Mouse (Mus musculus) erythroblast, adult 5-6 weeks (primary cell): ENCODE results near the gene Micu1. TPM values are rescaled to one million over a fixed set of nuclear protein-coding genes. Genes with fewer than 3 reads are reported as not detected.
"Not testable (repeated sequence)": the region's sequence is repeated elsewhere in the genome, so short reads cannot be mapped to it uniquely, and the experiment has no call there.

Experiments used
- ATAC-seq: replicated peaks from 2 replicates; pipeline ENCODE4 v1.8.0; 2016; ENCODE audit warnings: moderate number of reproducible peaks, mild to moderate bottlenecking, moderate TSS enrichment, inconsistent platforms; ENCODE audit not compliant: poor library complexity, low FRiP score, severe bottlenecking
- total RNA-seq, 2 experiments: library from RNA; stranded (forward) in 1 of 2; stranded (reverse) in 1 of 2; fragments of 150-400 nt in 1 of 2; fragments of 200-764, 138-1000 nt in 1 of 2; gene quantifications; 2 replicates each; pipeline versions ENCODE4 v1.2.3 to v1.2.4; 2015 to 2017; ENCODE audit warnings: low replicate concordance in 2 of 2

Gene Micu1
- total RNA-seq, 2 experiments from 2014 or later, result 59.9 to 62.8 TPM

GRCm38 (mm10) chr10:59835301-59836155 lies 133.3 kb downstream of the Micu1 start:
- ATAC-seq, result no peak

- no peak for ATAC-seq
These were observed 135.2 kb downstream of the Micu1 start for GRCm38 (mm10) chr10:59837490-59837889.

- no peak for ATAC-seq
These were observed 139.2 kb downstream of the Micu1 start for GRCm38 (mm10) chr10:59841434-59841833.

DNA sequence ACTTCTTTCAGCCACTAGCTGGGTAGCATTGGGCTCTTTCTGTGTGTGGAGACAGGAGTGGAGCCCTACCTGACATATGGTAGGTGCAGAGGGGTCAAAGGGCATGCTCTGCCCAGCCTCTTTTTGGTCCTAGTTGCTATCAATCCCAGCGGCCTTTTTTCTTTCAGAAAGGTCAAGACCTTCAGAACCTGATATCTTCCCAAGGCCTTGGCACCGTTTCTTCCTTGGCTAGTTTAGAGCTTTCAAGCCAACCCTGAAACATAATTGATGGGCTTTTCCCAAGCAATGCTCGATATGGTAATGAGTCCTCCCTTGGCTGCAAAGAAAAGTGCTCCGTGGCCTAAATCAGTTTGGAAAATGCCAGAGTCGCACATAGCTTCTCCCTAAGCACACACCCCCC lies 140.8 kb downstream of the Micu1 start:
- no peak for ATAC-seq

DNA sequence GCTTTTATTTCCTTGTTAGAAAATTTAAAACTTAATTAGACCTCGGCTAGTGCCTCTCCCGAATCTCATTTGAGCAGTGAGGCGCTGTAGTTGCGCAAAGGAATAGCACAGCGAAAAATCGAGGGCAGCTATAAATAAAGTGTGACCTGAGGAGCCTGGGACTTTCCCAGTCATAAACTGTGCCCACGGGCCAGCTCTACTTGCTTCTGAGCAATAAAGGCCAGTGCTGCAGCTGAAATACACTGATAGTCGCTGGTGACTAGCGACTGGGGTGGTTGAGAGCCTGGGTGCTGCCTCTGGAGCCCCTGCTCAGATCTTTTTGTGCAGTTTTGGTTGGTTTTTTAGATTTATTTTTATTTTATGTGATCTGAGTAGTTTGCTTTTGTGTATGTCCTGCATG lies 142.4 kb downstream of the Micu1 start:
- no peak for ATAC-seq

DNA sequence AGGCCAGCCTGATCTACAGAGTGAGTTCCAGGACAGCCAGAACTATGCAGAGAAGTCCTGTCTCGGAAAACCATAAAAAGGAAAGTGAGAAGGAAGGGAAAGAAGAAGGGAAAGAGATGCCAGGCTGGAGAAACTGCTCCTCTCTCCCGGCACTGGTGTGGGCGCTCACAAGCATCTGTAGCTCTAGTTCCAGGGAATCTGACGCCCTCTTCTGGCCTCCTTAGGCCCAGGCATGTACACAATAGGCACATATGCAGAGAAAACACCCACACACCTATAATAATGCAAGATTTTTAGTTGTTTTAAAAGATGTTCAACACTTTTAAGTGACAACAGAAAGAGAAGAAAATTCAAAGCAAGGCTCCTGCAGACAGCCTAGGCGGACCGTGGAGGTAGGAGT lies 144.1 kb downstream of the Micu1 start:
- ATAC-seq, result no peak

DNA sequence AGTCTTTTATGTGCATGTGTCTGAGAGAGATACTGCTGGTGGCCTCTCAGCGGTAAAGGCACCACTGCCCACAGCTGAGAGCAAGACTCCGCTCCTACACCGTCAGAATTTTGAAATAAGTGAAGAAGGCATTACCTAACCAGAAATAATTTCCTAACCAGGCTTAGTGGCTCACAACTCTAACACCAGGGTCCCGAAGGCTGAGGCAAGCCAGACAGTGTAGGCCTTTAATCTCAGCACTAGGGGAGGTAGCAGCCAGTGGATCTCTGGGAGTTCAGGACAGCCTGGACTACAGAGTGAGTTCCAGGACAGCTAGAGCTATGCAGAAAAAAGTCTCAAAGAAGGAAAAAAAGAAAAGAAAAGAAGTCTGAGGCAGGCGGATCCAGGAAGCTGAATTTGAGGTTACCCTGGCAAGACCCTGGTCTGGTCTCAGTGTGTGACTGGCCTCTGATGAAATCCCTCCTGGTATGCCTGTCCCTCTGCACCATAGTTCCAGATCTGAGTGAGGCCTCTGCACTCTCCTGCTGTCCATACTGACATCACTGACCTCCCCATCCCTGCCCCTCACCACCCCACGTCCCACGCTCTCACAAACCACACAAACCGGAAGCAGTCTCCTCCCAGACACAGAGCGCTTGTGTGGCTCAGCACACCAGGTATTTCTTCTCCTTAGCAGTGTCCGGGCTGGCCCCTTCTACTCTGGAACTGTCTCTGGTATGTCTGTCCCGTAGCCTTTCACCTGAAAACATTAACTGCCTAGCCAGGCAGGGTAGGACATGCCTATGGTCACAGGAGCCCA lies 146.0 kb downstream of the Micu1 start:
- ATAC-seq, result no peak

- ATAC-seq, result no peak
These were observed 146.7 kb downstream of the Micu1 start for GRCm38 (mm10) chr10:59848953-59849352.

- no peak for ATAC-seq
These were observed 147.1 kb downstream of the Micu1 start for GRCm38 (mm10) chr10:59849371-59849770.

DNA sequence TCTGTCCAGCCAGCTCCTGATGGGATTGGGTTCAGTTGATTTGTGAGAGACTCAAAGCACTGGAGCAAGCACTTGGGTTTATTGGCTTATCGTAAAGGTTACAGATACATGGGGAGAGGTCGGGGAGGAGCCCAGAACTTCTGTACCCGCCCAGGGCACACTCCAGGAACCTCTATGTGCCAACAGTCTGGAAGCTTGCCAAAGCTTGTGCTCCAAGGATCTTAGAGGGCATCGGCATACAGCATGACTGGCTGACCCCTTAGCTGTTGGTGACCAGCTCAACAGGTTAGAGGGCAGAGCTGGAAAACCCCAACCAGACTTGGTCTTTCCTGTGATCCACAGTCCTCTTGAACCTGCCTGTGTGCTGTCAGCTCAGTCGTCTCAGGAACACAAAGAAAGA lies 154.9 kb downstream of the Micu1 start:
- no peak for ATAC-seq

GRCm38 (mm10) chr10:59860684-59861083 lies 158.4 kb downstream of the Micu1 start:
- ATAC-seq, result no peak

DNA sequence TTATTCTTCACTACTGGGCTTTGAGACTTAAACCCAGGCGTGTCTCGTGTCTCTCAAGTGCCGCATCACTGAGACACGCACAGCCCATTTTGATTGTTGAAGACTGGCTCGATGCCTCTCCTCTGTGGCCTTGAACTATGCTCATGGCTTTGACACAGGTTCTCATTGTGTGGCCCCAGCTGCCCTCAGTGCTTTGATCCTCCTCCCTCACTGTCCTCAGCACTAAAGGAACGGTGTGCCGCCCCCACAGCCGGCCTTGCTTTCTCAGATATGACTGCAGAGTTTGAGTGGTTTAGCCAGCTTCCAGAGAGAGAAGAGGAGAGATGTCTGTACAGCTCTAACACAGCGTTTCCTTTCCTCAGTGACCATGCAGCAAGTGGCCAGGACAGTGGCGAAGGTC lies 158.9 kb downstream of the Micu1 start:
- ATAC-seq, result no peak

- no peak for ATAC-seq
These were observed 160.7 kb downstream of the Micu1 start for GRCm38 (mm10) chr10:59862816-59863440.

DNA sequence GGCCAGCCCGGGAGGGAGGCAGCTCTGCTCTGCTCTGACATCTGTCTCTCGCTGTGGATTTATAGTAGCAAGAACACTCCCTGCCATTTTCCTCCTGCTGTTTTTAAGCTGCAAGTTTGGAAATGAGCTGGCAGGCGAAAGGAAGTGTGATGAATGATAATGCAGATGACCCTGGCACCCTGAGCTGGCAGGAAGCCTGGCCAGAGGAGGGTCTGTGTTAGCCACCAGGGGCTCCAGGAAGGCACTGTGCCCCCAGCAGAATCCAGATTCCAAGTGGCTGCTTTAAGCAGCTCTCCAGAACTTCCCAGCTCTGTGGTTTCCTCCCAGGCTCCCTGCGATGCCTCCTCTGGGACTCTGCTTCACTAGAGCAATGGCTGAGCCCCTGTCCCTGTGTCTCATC lies 161.3 kb downstream of the Micu1 start:
- ATAC-seq, result no peak

- no peak for ATAC-seq
These were observed 162.1 kb downstream of the Micu1 start for GRCm38 (mm10) chr10:59864232-59864875.

- peak; percentile 89 for ATAC-seq
These were observed 162.8 kb downstream of the Micu1 start for GRCm38 (mm10) chr10:59864884-59865726.

GRCm38 (mm10) chr10:59868266-59868665 lies 166.0 kb downstream of the Micu1 start:
- ATAC-seq, result no peak

DNA sequence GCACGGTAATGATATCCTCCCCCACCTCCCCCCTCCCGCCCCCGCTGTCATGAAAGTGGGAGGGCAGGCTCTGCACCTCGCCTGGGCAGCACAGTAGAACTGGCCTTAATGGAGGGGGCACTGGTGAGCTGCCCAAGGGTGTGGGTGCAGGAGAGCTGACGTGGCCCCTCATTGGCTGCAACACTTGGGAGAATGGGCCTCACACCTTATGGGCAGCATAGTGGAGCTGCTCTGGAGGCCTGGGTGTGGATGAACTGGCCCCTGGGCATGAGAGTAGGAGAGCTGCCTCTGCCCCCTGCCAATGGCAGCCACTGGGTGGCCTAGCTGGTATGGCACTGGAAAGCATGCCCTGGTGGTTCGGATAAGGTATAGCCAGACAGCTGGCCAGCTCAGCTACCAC lies 167.8 kb downstream of the Micu1 start:
- ATAC-seq, result no peak

GRCm38 (mm10) chr10:59872651-59873050 lies 170.4 kb downstream of the Micu1 start:
- ATAC-seq, result not testable (repeated sequence)
